ENCODE assay signal across 30 mouse cellular contexts in genomic region chr11:95861397-95861796, GRCm38 (mm10). TPM values are rescaled to one million over a fixed set of nuclear protein-coding genes. Genes with fewer than 3 reads are reported as not detected.
DNase-seq lines count a peak whose midpoint lies in the region; ATAC-seq and TF ChIP-seq lines count a peak whose summit lies in the region.
"Had no signal": no experiment of that assay in that cellular context is flagged by ENCODE, and none has a peak within 500 bp of the region (broad histone marks: within the 10 kb centered on the region; RNA-seq: fewer than 3 reads in every experiment).

No protein-coding gene starts in this region.

- H3K36me3 ChIP-seq in liver, embryonic 11.5 days (ENCODE audit: control insufficient read depth, insufficient read depth, low read length): no peaks in the 10 kb centered on the region
- H3K36me3 ChIP-seq in liver, postnatal 0 days (replicated peaks; ENCODE audit: insufficient read depth, low read length): no peaks in the 10 kb centered on the region
- H3K36me3 ChIP-seq in liver, embryonic 13.5 days: 0 out of 2 replicates have a peak, but pooled peaks cover 6% of the 10 kb centered on the region
- H3K36me3 ChIP-seq: embryonic facial prominence, embryonic 12.5 days; embryonic facial prominence, embryonic 15.5 days; forebrain, embryonic 12.5 days; forebrain, embryonic 15.5 days; heart, embryonic 12.5 days; heart, embryonic 15.5 days; hindbrain, embryonic 10.5 days; hindbrain, embryonic 13.5 days; intestine, embryonic 15.5 days had no signal

- peaks cover 17% of the 10 kb centered on the region for H3K4me1 ChIP-seq in liver, embryonic 11.5 days (replicated peaks; ENCODE audit: control insufficient read depth, insufficient read depth, low read length)
- H3K4me1 ChIP-seq in liver, postnatal 0 days (ENCODE audit: insufficient read depth): peaks cover 8% of the 10 kb centered on the region
- H3K4me1 ChIP-seq in liver, embryonic 13.5 days (replicated peaks): peaks cover 40% of the 10 kb centered on the region

- H3K9me3 ChIP-seq in liver, embryonic 11.5 days (ENCODE audit: control insufficient read depth, low read length): no peaks in the 10 kb centered on the region
- no peaks in the 10 kb centered on the region for H3K9me3 ChIP-seq in liver, postnatal 0 days (ENCODE audit: low read length)
- no peaks in the 10 kb centered on the region for H3K9me3 ChIP-seq in liver, embryonic 13.5 days (replicated peaks)
- H3K9me3 ChIP-seq: embryonic facial prominence, embryonic 12.5 days; embryonic facial prominence, embryonic 15.5 days; forebrain, embryonic 12.5 days; forebrain, embryonic 15.5 days; G1E; heart, embryonic 12.5 days; heart, embryonic 15.5 days; hindbrain, embryonic 10.5 days; hindbrain, embryonic 13.5 days; intestine, embryonic 15.5 days had no signal

- peak; percentile 31 for DNase-seq in gastrocnemius, adult 18-20 months (ENCODE audit: low spot score)
- DNase-seq in gastrocnemius, postnatal 10 days: no peak
- DNase-seq in liver, embryonic 11.5 days (ENCODE audit: low spot score): no peak
- DNase-seq in liver, postnatal 0 days: no peak
- no peak for DNase-seq in liver, embryonic 13.5 days
- DNase-seq in right cerebral cortex, postnatal 36 days (ENCODE audit: low spot score in 2 of 2): no peak
- DNase-seq: adrenal gland, adult 2 months; adrenal gland, postnatal 14 days; B cell, adult 2 months; cerebellum, adult 11 months; cerebellum, adult 9-10 months; cerebellum, postnatal 14 days; gastrocnemius, postnatal 25 days; heart, postnatal 10 days; heart, postnatal 36 days had no signal

- no peak overlapping the region for H3K9ac ChIP-seq in liver, embryonic 11.5 days (ENCODE audit: low read depth, low read length)
- no peak overlapping the region for H3K9ac ChIP-seq in liver, postnatal 0 days (replicated peaks)
- H3K9ac ChIP-seq in liver, embryonic 13.5 days: peak overlapping the region; percentile 31; the same call in 1 of the 2 replicates
- H3K9ac ChIP-seq: embryonic facial prominence, embryonic 12.5 days; embryonic facial prominence, embryonic 15.5 days; forebrain, embryonic 12.5 days; forebrain, embryonic 15.5 days; heart, embryonic 12.5 days; heart, embryonic 15.5 days; hindbrain, embryonic 13.5 days; intestine, embryonic 15.5 days had no signal

- H3K4me3 ChIP-seq in liver, embryonic 11.5 days (ENCODE audit: low read depth, low read length): no peak overlapping the region
- no peak overlapping the region for H3K4me3 ChIP-seq in liver, postnatal 0 days (ENCODE audit: low read depth, low read length)
- H3K4me3 ChIP-seq in liver, embryonic 13.5 days (replicated peaks): no peak overlapping the region
- H3K4me3 ChIP-seq: embryonic facial prominence, embryonic 12.5 days; embryonic facial prominence, embryonic 15.5 days; forebrain, embryonic 12.5 days; forebrain, embryonic 15.5 days; heart, embryonic 12.5 days; heart, embryonic 15.5 days; hindbrain, embryonic 10.5 days; hindbrain, embryonic 13.5 days; intestine, embryonic 15.5 days had no signal

- ATAC-seq in liver, embryonic 11.5 days (replicated peaks; ENCODE audit: low FRiP score): no peak
- no peak for ATAC-seq in liver, postnatal 0 days
- ATAC-seq in liver, embryonic 13.5 days (ENCODE audit: low read depth): no peak
- no peak for ATAC-seq in erythroid progenitor cell, adult 5-6 weeks (replicated peaks; ENCODE audit: low FRiP score, poor library complexity, severe bottlenecking)
- ATAC-seq: forebrain, embryonic 15.5 days; hindbrain, embryonic 16.5 days; intestine, embryonic 15.5 days had no signal

- 0 out of 2 replicates have a peak overlapping the region, but pooled peaks have one; percentile 6 for H3K4me2 ChIP-seq in liver, embryonic 11.5 days
- no peak overlapping the region for H3K4me2 ChIP-seq in liver, postnatal 0 days (ENCODE audit: low read depth, low read length)
- H3K4me2 ChIP-seq in liver, embryonic 13.5 days: 0 out of 2 replicates have a peak overlapping the region, but pooled peaks have one; percentile 8
- H3K4me2 ChIP-seq: embryonic facial prominence, embryonic 12.5 days; embryonic facial prominence, embryonic 15.5 days; forebrain, embryonic 12.5 days; forebrain, embryonic 15.5 days; heart, embryonic 12.5 days; heart, embryonic 15.5 days; hindbrain, embryonic 13.5 days; intestine, embryonic 15.5 days had no signal

- no peak for TF ChIP-seq CTCF in liver, postnatal 0 days (IDR thresholded peaks at IDR 0.05; ENCODE audit: low read depth)

- peak overlapping the region; percentile 49; the same call in 1 of the 2 replicates for H3K27ac ChIP-seq in liver, embryonic 11.5 days (ENCODE audit: low read depth, low read length)
- H3K27ac ChIP-seq in liver, postnatal 0 days (ENCODE audit: low read depth): no peak overlapping the region
- H3K27ac ChIP-seq in liver, embryonic 13.5 days: peak overlapping the region; percentile 96
- H3K27ac ChIP-seq: embryonic facial prominence, embryonic 12.5 days; embryonic facial prominence, embryonic 15.5 days; forebrain, embryonic 12.5 days; forebrain, embryonic 15.5 days; heart, embryonic 15.5 days; hindbrain, embryonic 10.5 days; hindbrain, embryonic 13.5 days; intestine, embryonic 15.5 days had no signal

- TF ChIP-seq EP300 in liver, postnatal 0 days (IDR thresholded peaks at IDR 0.05; ENCODE audit: low read depth): no peak

- 90% methylated on average over 8 of the region's 8 CpGs for WGBS in liver, embryonic 11.5 days
- 86% methylated on average over 8 of the region's 8 CpGs for WGBS in liver, postnatal 0 days (ENCODE audit: insufficient replicate concordance)
- WGBS in liver, embryonic 13.5 days (ENCODE audit: insufficient replicate concordance): 77% methylated on average over 8 of the region's 8 CpGs

- no peaks in the 10 kb centered on the region for H3K27me3 ChIP-seq in liver, embryonic 11.5 days (replicated peaks; ENCODE audit: control insufficient read depth, insufficient read depth, low read length)
- no peaks in the 10 kb centered on the region for H3K27me3 ChIP-seq in liver, postnatal 0 days (ENCODE audit: insufficient read depth, low read length)
- no peaks in the 10 kb centered on the region for H3K27me3 ChIP-seq in liver, embryonic 13.5 days
- H3K27me3 ChIP-seq: CH12.LX; embryonic facial prominence, embryonic 12.5 days; embryonic facial prominence, embryonic 15.5 days; forebrain, embryonic 12.5 days; forebrain, embryonic 15.5 days; heart, embryonic 15.5 days; hindbrain, embryonic 13.5 days; intestine, embryonic 15.5 days had no signal

RNA-seq across cellular contexts. Expression of gene Abi3, which starts 19.1 kb away (rescaled TPM):
- 1 to 10 TPM; 3.0 to 4.2 TPM for total RNA-seq in gastrocnemius, adult 18-20 months (2021)
- total RNA-seq in gastrocnemius, postnatal 10 days (2021): 1 to 10 TPM; 3.4 to 7.1 TPM
- polyA plus RNA-seq in liver, embryonic 11.5 days (2014; fragmentation: Nextera tagmentation; extraction: Ambion mirVana): 6.4 and 7.9 TPM in 2 replicates
- 9.8 and 10.2 TPM in 2 replicates for polyA plus RNA-seq in liver, postnatal 0 days (2015; fragmentation: Nextera tagmentation; extraction: Ambion mirVana)
- polyA plus RNA-seq in liver, embryonic 13.5 days (2015; fragmentation: Nextera tagmentation; extraction: Ambion mirVana): 5.8 and 6.3 TPM in 2 replicates
- 2.1 and 4.7 TPM in 2 replicates for total RNA-seq in erythroid progenitor cell, adult 5-6 weeks (2015; ENCODE audit: low replicate concordance)
- total RNA-seq in erythroid progenitor cell, adult 5-6 weeks (2017; ENCODE audit: low replicate concordance): 2.3 and 16.0 TPM in 2 replicates

RNA-seq across cellular contexts. Expression of gene Gngt2, which starts 24.4 kb away (rescaled TPM):
- total RNA-seq in gastrocnemius, adult 18-20 months (2021): 1 to 10 TPM; 5.5 to 6.9 TPM
- 1 to 10 TPM; 7.0 to 9.4 TPM for total RNA-seq in gastrocnemius, postnatal 10 days (2021)
- 19.5 and 22.3 TPM in 2 replicates for polyA plus RNA-seq in liver, embryonic 11.5 days (2014; fragmentation: Nextera tagmentation; extraction: Ambion mirVana)
- 30.2 and 32.2 TPM in 2 replicates for polyA plus RNA-seq in liver, postnatal 0 days (2015; fragmentation: Nextera tagmentation; extraction: Ambion mirVana)
- 13.8 and 15.3 TPM in 2 replicates for polyA plus RNA-seq in liver, embryonic 13.5 days (2015; fragmentation: Nextera tagmentation; extraction: Ambion mirVana)
- total RNA-seq in erythroid progenitor cell, adult 5-6 weeks (2015; ENCODE audit: low replicate concordance): 26.3 and 28.1 TPM in 2 replicates
- 14.6 and 20.5 TPM in 2 replicates for total RNA-seq in erythroid progenitor cell, adult 5-6 weeks (2017; ENCODE audit: low replicate concordance)

RNA-seq across cellular contexts. Expression of gene Phospho1, which starts 37.1 kb away (rescaled TPM):
- total RNA-seq in gastrocnemius, adult 18-20 months (2021): 100 to 1,000 TPM; 355 to 388 TPM
- 100 to 1,000 TPM; 131 to 134 TPM for total RNA-seq in gastrocnemius, postnatal 10 days (2021)
- polyA plus RNA-seq in liver, embryonic 11.5 days (2014; fragmentation: Nextera tagmentation; extraction: Ambion mirVana): 0.48 and 0.74 TPM in 2 replicates
- 1.9 and 2.0 TPM in 2 replicates for polyA plus RNA-seq in liver, postnatal 0 days (2015; fragmentation: Nextera tagmentation; extraction: Ambion mirVana)
- polyA plus RNA-seq in liver, embryonic 13.5 days (2015; fragmentation: Nextera tagmentation; extraction: Ambion mirVana): 5.2 and 6.2 TPM in 2 replicates
- total RNA-seq in erythroid progenitor cell, adult 5-6 weeks (2015; ENCODE audit: low replicate concordance): 10.1 and 12.6 TPM in 2 replicates
- total RNA-seq in erythroid progenitor cell, adult 5-6 weeks (2017; ENCODE audit: low replicate concordance): 18.6 TPM in 1 of 2 replicates, not detected in the other
- polyA plus RNA-seq: embryonic facial prominence, embryonic 12.5 days; forebrain, embryonic 12.5 days; forebrain, embryonic 15.5 days; hindbrain, embryonic 13.5 days; hindbrain, embryonic 16.5 days had no signal

RNA-seq across cellular contexts. Expression of gene B4galnt2, which starts 53.3 kb away (rescaled TPM):
- total RNA-seq in gastrocnemius, adult 18-20 months (2021): not detected
- not detected for total RNA-seq in gastrocnemius, postnatal 10 days (2021)
- polyA plus RNA-seq in liver, embryonic 11.5 days (2014; fragmentation: Nextera tagmentation; extraction: Ambion mirVana): 0.34 and 0.51 TPM in 2 replicates
- 0.14 and 0.18 TPM in 2 replicates for polyA plus RNA-seq in liver, postnatal 0 days (2015; fragmentation: Nextera tagmentation; extraction: Ambion mirVana)
- 0.13 and 0.27 TPM in 2 replicates for polyA plus RNA-seq in liver, embryonic 13.5 days (2015; fragmentation: Nextera tagmentation; extraction: Ambion mirVana)
- not detected in 2 replicates for total RNA-seq in erythroid progenitor cell, adult 5-6 weeks (2015; ENCODE audit: low replicate concordance)
- total RNA-seq in erythroid progenitor cell, adult 5-6 weeks (2017; ENCODE audit: low replicate concordance): not detected in 2 replicates
- total RNA-seq: adrenal gland, adult 2 months; adrenal gland, postnatal 14 days; gastrocnemius, postnatal 25 days; granulocyte monocyte progenitor cell, adult 5-6 weeks; heart, adult 8-10 months; heart, postnatal 10 days; heart, postnatal 36 days had no signal
- polyA plus RNA-seq: adrenal gland, adult 2 months; embryonic facial prominence, embryonic 12.5 days; forebrain, embryonic 12.5 days; forebrain, embryonic 15.5 days; G1E; hindbrain, embryonic 13.5 days; hindbrain, embryonic 16.5 days had no signal

Comparison
In these comparisons a context has a peak if more than half of its experiments do, and no peak if none do; other contexts are left out.
1. RNA of gene Phospho1, which starts 37.1 kb away (total RNA-seq): 355 to 388 TPM in gastrocnemius, adult 18-20 months and 131 to 134 TPM in gastrocnemius, postnatal 10 days; 10.1 to 18.6 TPM in erythroid progenitor cell, adult 5-6 weeks; every median in the first group is over 4 times any median in the second.